Mouse (Mus musculus): Measurements from ENCODE around the gene Grin3a. TPM values are rescaled to one million over a fixed set of nuclear protein-coding genes. Genes with fewer than 3 reads are reported as not detected.

Gene Grin3a
- total and polyA plus RNA-seq, 3 experiments, result 0.27 TPM; not detected in 2

- ATAC-seq (ENCODE audit: extremely low read depth, insufficient number of reproducible peaks, low FRiP score, poor library complexity, severe bottlenecking) (no peak), DNase-seq (ENCODE audit: low spot score) (no peak)
- no peak for TF ChIP-seq GATA2 (IDR thresholded peaks at IDR 0.05; ENCODE audit: borderline replicate concordance, low read depth, low read length)
- TF ChIP-seq POLR2AphosphoS5 (IDR thresholded peaks at IDR 0.05; ENCODE audit: insufficient replicate concordance, low read depth, low read length), result no peak
- TF ChIP-seq CTCF (IDR thresholded peaks at IDR 0.05; ENCODE audit: low read depth, low read length), result no peak
- TF ChIP-seq TAL1 (conservative IDR thresholded peaks at IDR 0.05; ENCODE audit: low read depth, low read length), result no peak
- TF ChIP-seq GATA1 (IDR thresholded peaks at IDR 0.05; ENCODE audit: borderline replicate concordance, low read length), result no peak
Measured at GRCm38 (mm10) chr4:49741942-49742341, 103.6 kb downstream of the Grin3a start.

DNA sequence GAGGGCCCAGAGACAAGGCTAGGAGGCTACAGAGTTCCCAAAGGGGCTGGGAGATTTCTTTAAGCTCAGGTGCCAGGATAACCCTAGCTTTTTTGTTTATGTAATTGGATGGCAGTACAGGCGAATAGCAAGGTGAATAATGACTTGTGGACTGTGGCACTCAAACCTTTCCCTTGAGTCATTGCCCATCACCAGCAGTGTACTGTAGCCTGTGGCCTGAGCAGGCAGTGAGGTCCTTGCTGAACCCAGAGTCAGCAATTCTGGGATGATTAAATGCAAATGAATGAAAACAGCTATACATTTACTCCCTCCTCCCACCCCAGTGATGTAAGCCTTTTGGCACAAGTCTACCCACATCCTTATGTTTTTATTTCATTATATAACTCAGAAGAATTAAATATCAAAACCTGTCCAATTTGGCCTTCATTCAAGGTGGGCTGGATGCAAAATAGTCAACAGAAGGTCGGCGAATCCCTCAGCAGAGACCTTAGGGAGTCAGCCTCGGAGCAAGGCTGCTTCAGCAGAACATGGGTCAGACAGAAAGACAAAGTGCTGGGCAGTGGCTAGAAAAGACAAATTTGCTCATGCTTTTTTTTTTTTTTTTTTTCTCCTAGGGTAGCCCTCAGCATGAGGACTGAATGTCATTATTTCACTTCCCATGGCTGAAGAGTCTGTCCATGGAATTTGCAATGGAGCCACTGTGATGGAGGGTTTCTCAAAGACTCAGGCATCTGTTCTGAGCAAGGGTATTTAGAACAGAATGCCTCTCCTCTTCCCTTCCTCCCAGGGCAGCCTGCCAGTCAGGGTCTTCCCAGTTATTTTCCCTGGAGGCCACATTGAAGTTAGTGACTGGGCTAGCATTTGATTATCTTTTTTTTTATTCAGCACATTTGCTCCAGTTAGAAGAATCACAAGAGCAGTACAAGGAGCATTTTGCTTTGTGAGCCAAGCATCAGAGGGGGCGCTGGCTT lies 104.5 kb downstream of the Grin3a start:
- H3K4me1 ChIP-seq (ENCODE audit: insufficient read depth, low read depth, low read length), result no peaks in the 10 kb centered on the region
- no peak overlapping the region for H3K4me3 ChIP-seq (ENCODE audit: low read depth, low read length)
- no peak for ATAC-seq (ENCODE audit: extremely low read depth, insufficient number of reproducible peaks, low FRiP score, poor library complexity, severe bottlenecking)
- no peaks in the 10 kb centered on the region for H3K27me3 ChIP-seq (ENCODE audit: insufficient read depth, low read length)
- no peak for TF ChIP-seq GATA2 (IDR thresholded peaks at IDR 0.05; ENCODE audit: borderline replicate concordance, low read depth, low read length)
- TF ChIP-seq POLR2AphosphoS5 (IDR thresholded peaks at IDR 0.05; ENCODE audit: insufficient replicate concordance, low read depth, low read length), result no peak
- no peak for TF ChIP-seq TAL1 (conservative IDR thresholded peaks at IDR 0.05; ENCODE audit: low read depth, low read length)
- TF ChIP-seq GATA1 (IDR thresholded peaks at IDR 0.05; ENCODE audit: borderline replicate concordance, low read length), result no peak
- TF ChIP-seq CTCF (IDR thresholded peaks at IDR 0.05; ENCODE audit: low read depth, low read length), result no peak
- no peaks in the 10 kb centered on the region for H3K36me3 ChIP-seq (replicated peaks)
- no peak for DNase-seq (ENCODE audit: low spot score)
- no peaks in the 10 kb centered on the region for H3K9me3 ChIP-seq (replicated peaks)

More at GRCm38 (mm10) chr4:49741942-49742341, 103.6 kb downstream of the Grin3a start:
- no peaks in the 10 kb centered on the region for H3K36me3 ChIP-seq (replicated peaks)
- H3K27me3 ChIP-seq (ENCODE audit: insufficient read depth, low read length), result no peaks in the 10 kb centered on the region
- no peaks in the 10 kb centered on the region for H3K9me3 ChIP-seq (replicated peaks)
- H3K4me1 ChIP-seq (ENCODE audit: insufficient read depth, low read depth, low read length), result no peaks in the 10 kb centered on the region
- H3K4me3 ChIP-seq (ENCODE audit: low read depth, low read length), result no peak overlapping the region

GRCm38 (mm10) chr4:49739561-49739960 lies 106.0 kb downstream of the Grin3a start:
- Histone ChIP-seq H3K36me3 (replicated peaks) (no peaks in the 10 kb centered on the region), H3K4me3 (ENCODE audit: low read depth, low read length) (no peak overlapping the region), H3K4me1 (ENCODE audit: insufficient read depth, low read depth, low read length) (no peaks in the 10 kb centered on the region), H3K9me3 (replicated peaks) (no peaks in the 10 kb centered on the region), H3K27me3 (ENCODE audit: insufficient read depth, low read length) (no peaks in the 10 kb centered on the region)
- DNase-seq (ENCODE audit: low spot score) (no peak), ATAC-seq (ENCODE audit: extremely low read depth, insufficient number of reproducible peaks, low FRiP score, poor library complexity, severe bottlenecking) (no peak)
- TF ChIP-seq TAL1 (conservative IDR thresholded peaks at IDR 0.05; ENCODE audit: low read depth, low read length) (no peak), CTCF (IDR thresholded peaks at IDR 0.05; ENCODE audit: low read depth, low read length) (no peak), POLR2AphosphoS5 (IDR thresholded peaks at IDR 0.05; ENCODE audit: insufficient replicate concordance, low read depth, low read length) (no peak), GATA1 (IDR thresholded peaks at IDR 0.05; ENCODE audit: borderline replicate concordance, low read length) (no peak), GATA2 (IDR thresholded peaks at IDR 0.05; ENCODE audit: borderline replicate concordance, low read depth, low read length) (no peak)

DNA sequence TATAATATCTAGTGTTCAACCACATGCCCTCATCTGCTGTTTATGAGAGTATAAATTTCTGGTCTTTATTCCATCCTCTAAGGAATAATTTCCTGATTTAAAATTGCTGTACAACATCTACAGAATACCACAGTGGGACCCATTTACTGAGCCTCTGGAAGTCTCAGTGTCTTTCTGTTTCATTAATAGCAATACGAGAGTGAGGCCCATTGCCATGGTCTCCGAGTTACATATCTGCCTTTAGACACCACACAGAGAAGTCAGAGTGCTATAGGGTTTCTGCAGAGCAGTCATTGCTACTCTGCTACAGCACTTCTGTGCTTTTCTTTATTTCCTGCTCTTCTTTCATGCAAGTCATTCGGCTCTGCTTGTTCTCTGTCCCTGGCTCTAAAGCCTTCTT lies 116.2 kb downstream of the Grin3a start:
- Histone ChIP-seq H3K4me1 (ENCODE audit: insufficient read depth, low read depth, low read length) (no peaks in the 10 kb centered on the region), H3K36me3 (replicated peaks) (no peaks in the 10 kb centered on the region), H3K4me3 (ENCODE audit: low read depth, low read length) (no peak overlapping the region), H3K27me3 (ENCODE audit: insufficient read depth, low read length) (no peaks in the 10 kb centered on the region), H3K9me3 (replicated peaks) (no peaks in the 10 kb centered on the region)
- ATAC-seq (ENCODE audit: extremely low read depth, insufficient number of reproducible peaks, low FRiP score, poor library complexity, severe bottlenecking) (no peak), DNase-seq (ENCODE audit: low spot score) (no peak)
- no peak for TF ChIP-seq POLR2AphosphoS5 (IDR thresholded peaks at IDR 0.05; ENCODE audit: insufficient replicate concordance, low read depth, low read length)
- TF ChIP-seq CTCF (IDR thresholded peaks at IDR 0.05; ENCODE audit: low read depth, low read length), result no peak
- no peak for TF ChIP-seq TAL1 (conservative IDR thresholded peaks at IDR 0.05; ENCODE audit: low read depth, low read length)
- TF ChIP-seq GATA1 (IDR thresholded peaks at IDR 0.05; ENCODE audit: borderline replicate concordance, low read length), result no peak
- TF ChIP-seq GATA2 (IDR thresholded peaks at IDR 0.05; ENCODE audit: borderline replicate concordance, low read depth, low read length), result no peak

- TF ChIP-seq GATA1 (IDR thresholded peaks at IDR 0.05; ENCODE audit: borderline replicate concordance, low read length), result no peak
- TF ChIP-seq GATA2 (IDR thresholded peaks at IDR 0.05; ENCODE audit: borderline replicate concordance, low read depth, low read length), result no peak
- TF ChIP-seq CTCF (IDR thresholded peaks at IDR 0.05; ENCODE audit: low read depth, low read length), result no peak
- TF ChIP-seq POLR2AphosphoS5 (IDR thresholded peaks at IDR 0.05; ENCODE audit: insufficient replicate concordance, low read depth, low read length), result no peak
- TF ChIP-seq TAL1 (conservative IDR thresholded peaks at IDR 0.05; ENCODE audit: low read depth, low read length), result no peak
- H3K4me3 ChIP-seq (ENCODE audit: low read depth, low read length), result no peak overlapping the region
- H3K27me3 ChIP-seq (ENCODE audit: insufficient read depth, low read length), result no peaks in the 10 kb centered on the region
- no peaks in the 10 kb centered on the region for H3K9me3 ChIP-seq (replicated peaks)
- ATAC-seq (ENCODE audit: extremely low read depth, insufficient number of reproducible peaks, low FRiP score, poor library complexity, severe bottlenecking) (no peak), DNase-seq (ENCODE audit: low spot score) (no peak)
- no peaks in the 10 kb centered on the region for H3K36me3 ChIP-seq (replicated peaks)
- no peaks in the 10 kb centered on the region for H3K4me1 ChIP-seq (ENCODE audit: insufficient read depth, low read depth, low read length)
Measured at GRCm38 (mm10) chr4:49723908-49724307, 121.6 kb downstream of the Grin3a start.
